Mouse (Mus musculus) CD4-positive, CD25-positive, alpha-beta regulatory T cell, adult 2 months (primary cell): ENCODE results near the gene Fkbp2.

Source experiments
- DNase-seq: peaks from one replicate; pipeline ENCODE4 v3.0.0-alpha.2; 2012; ENCODE audit warnings: low read depth, low spot score

Fkbp2 gene

GRCm38 (mm10) chr19:6940396-6941351, 39.6 kb downstream of the Fkbp2 start:
- DNase-seq, result no peak

GRCm38 (mm10) chr19:6939106-6940002, 40.9 kb downstream of the Fkbp2 start:
- DNase-seq, result no peak

- no peak for DNase-seq
These were observed 42.5 kb downstream of the Fkbp2 start for GRCm38 (mm10) chr19:6937541-6938465.

- DNase-seq, result peak; percentile 61
These were observed 44.0 kb downstream of the Fkbp2 start for GRCm38 (mm10) chr19:6936299-6936698.

- no peak for DNase-seq
These were observed 45.9 kb downstream of the Fkbp2 start, which contains the start of gene Kcnk4 for GRCm38 (mm10) chr19:6934195-6934977. Gene Kcnk4 (minus strand): TSS chr19:6934515.

- peak; percentile 40 for DNase-seq
These were observed 46.7 kb downstream of the Fkbp2 start for GRCm38 (mm10) chr19:6933436-6934194.

- DNase-seq, result no peak
These were observed 47.2 kb downstream of the Fkbp2 start for GRCm38 (mm10) chr19:6933102-6933435.

GRCm38 (mm10) chr19:6932018-6932417, 48.3 kb downstream of the Fkbp2 start:
- no peak for DNase-seq

GRCm38 (mm10) chr19:6931002-6931401, 49.3 kb downstream of the Fkbp2 start:
- no peak for DNase-seq

- no peak for DNase-seq
These were observed 52.2 kb downstream of the Fkbp2 start for GRCm38 (mm10) chr19:6928080-6928479.
